Mouse (Mus musculus) ES-E14 (cell line): ENCODE measurements around the gene Desi1.

ENCODE experiments used
- CHD2 ChIP-seq: IDR thresholded peaks from 2 replicates; pipeline ENCODE4 v1.6.1; 2014; ENCODE audit warnings: mild to moderate bottlenecking, low read depth, low read length, inconsistent platforms
- HCFC1 ChIP-seq: IDR thresholded peaks from 2 replicates; pipeline ENCODE4 v1.6.1; 2012; ENCODE audit warnings: low read length, inconsistent platforms, borderline replicate concordance; ENCODE audit not compliant: insufficient read depth
- MAFK ChIP-seq: IDR thresholded peaks from 2 replicates; pipeline ENCODE4 v1.6.1; 2014; ENCODE audit warnings: mild to moderate bottlenecking, low read depth, low read length, inconsistent platforms; ENCODE audit not compliant: insufficient read depth
- ZC3H11A ChIP-seq: IDR thresholded peaks from 2 replicates; pipeline ENCODE4 v1.6.1; 2012; ENCODE audit warnings: low read depth, mild to moderate bottlenecking, inconsistent platforms, low read length, borderline replicate concordance
- ZNF384 ChIP-seq: IDR thresholded peaks from 2 replicates; pipeline ENCODE4 v1.6.1; 2012; ENCODE audit warnings: low read depth, low read length, inconsistent platforms

DNA sequence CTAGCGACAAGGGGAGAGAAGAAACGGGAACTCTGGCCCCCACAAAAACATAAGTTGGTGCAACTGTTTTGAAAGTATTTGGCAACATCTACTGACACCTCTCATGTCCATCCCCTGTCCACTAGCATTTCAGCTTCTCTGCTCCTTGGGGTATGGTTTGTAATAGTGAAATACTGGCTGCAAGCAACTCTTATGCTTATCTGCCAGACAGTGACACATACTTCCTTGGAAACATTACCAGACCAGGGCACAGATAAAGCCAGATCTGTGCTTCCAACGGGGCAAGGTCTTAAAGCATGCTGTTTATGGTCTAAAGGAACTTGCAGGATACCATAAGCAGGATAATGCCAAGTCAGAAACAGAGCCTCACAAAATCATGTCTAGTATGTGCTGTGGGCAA, 74.8 kb downstream of the Desi1 start:
- no peak for TF ChIP-seq ZNF384
- TF ChIP-seq CHD2 = no peak
- no peak for TF ChIP-seq HCFC1
- no peak for TF ChIP-seq MAFK
- no peak for TF ChIP-seq ZC3H11A
